Mouse (Mus musculus): ENCODE data around the gene Pign. TPM values are rescaled to one million over a fixed set of nuclear protein-coding genes. Genes with fewer than 3 reads are reported as not detected.

Pign gene
- polyA plus RNA-seq (2015; fragmentation: Nextera tagmentation; extraction: Ambion mirVana): 6.8 and 8.2 TPM in 2 replicates

GRCm38 (mm10) chr1:105663171-105663961 lies at the start of gene Pign, which contains the start of gene Relch:
TSS of gene Pign (minus strand) at chr1:105663677.
TSS of gene Relch (plus strand) at chr1:105663861.
- DNase-seq (ENCODE audit: low spot score): peak; percentile 99

- no peak for DNase-seq (ENCODE audit: low spot score)
These were observed 49.3 kb upstream of the Pign start for GRCm38 (mm10) chr1:105712822-105713221.

GRCm38 (mm10) chr1:105711227-105711626 lies 47.8 kb upstream of the Pign start:
- DNase-seq (ENCODE audit: low spot score): peak; percentile 32

- no peak for DNase-seq (ENCODE audit: low spot score)
These were observed 45.9 kb upstream of the Pign start for GRCm38 (mm10) chr1:105709415-105709814.

- DNase-seq (ENCODE audit: low spot score): no peak
These were observed 37.6 kb upstream of the Pign start for GRCm38 (mm10) chr1:105700984-105701530.

- no peak for DNase-seq (ENCODE audit: low spot score)
These were observed 32.1 kb upstream of the Pign start for GRCm38 (mm10) chr1:105695581-105695980.

GRCm38 (mm10) chr1:105685501-105685900 lies 22.0 kb upstream of the Pign start:
- no peak for DNase-seq (ENCODE audit: low spot score)

- peak; percentile 40 for DNase-seq (ENCODE audit: low spot score)
These were observed 17.1 kb upstream of the Pign start for GRCm38 (mm10) chr1:105680587-105680986.

GRCm38 (mm10) chr1:105674763-105675162 lies 11.3 kb upstream of the Pign start:
- DNase-seq (ENCODE audit: low spot score): no peak

GRCm38 (mm10) chr1:105669700-105670099 lies 6.2 kb upstream of the Pign start:
- no peak for DNase-seq (ENCODE audit: low spot score)

- DNase-seq (ENCODE audit: low spot score): peak; percentile 36
These were observed 710 bp upstream of the Pign start for GRCm38 (mm10) chr1:105663962-105664812.

- DNase-seq (ENCODE audit: low spot score): no peak
These were observed 682 bp downstream of the Pign start for GRCm38 (mm10) chr1:105662820-105663170.

GRCm38 (mm10) chr1:105660015-105660414 lies 3.5 kb downstream of the Pign start:
- peak; percentile 65 for DNase-seq (ENCODE audit: low spot score)

GRCm38 (mm10) chr1:105653981-105654380 lies 9.5 kb downstream of the Pign start:
- no peak for DNase-seq (ENCODE audit: low spot score)

GRCm38 (mm10) chr1:105650650-105651049 lies 12.8 kb downstream of the Pign start:
- no peak for DNase-seq (ENCODE audit: low spot score)

- no peak for DNase-seq (ENCODE audit: low spot score)
These were observed 19.4 kb downstream of the Pign start for GRCm38 (mm10) chr1:105644093-105644492.

GRCm38 (mm10) chr1:105630481-105630880 lies 33.0 kb downstream of the Pign start:
- DNase-seq (ENCODE audit: low spot score): peak; percentile 40

GRCm38 (mm10) chr1:105589673-105590072 lies 73.8 kb downstream of the Pign start:
- DNase-seq (ENCODE audit: low spot score): no peak

GRCm38 (mm10) chr1:105588697-105589096 lies 74.8 kb downstream of the Pign start:
- DNase-seq (ENCODE audit: low spot score): no peak

- DNase-seq (ENCODE audit: low spot score): no peak
These were observed 80.7 kb downstream of the Pign start for GRCm38 (mm10) chr1:105582800-105583199.

GRCm38 (mm10) chr1:105580909-105581308 lies 82.6 kb downstream of the Pign start:
- DNase-seq (ENCODE audit: low spot score): no peak

GRCm38 (mm10) chr1:105566051-105566450 lies 97.4 kb downstream of the Pign start:
- no peak for DNase-seq (ENCODE audit: low spot score)

Data from thymus, postnatal 0 days (tissue).